20 mouse cellular contexts compared by ENCODE assay signal in genomic region chr19:32298221-32298620, GRCm38 (mm10).
DNase-seq lines count a peak whose midpoint lies in the region; ATAC-seq and TF ChIP-seq lines count a peak whose summit lies in the region.
"Had no signal": no experiment of that assay in that cellular context is flagged by ENCODE, and none has a peak within 500 bp of the region (broad histone marks: within the 10 kb centered on the region; RNA-seq: fewer than 3 reads in every experiment).

No protein-coding gene starts in this region.

- no peaks in the 10 kb centered on the region for H3K36me3 ChIP-seq in forebrain, embryonic 14.5 days (ENCODE audit: control insufficient read depth, insufficient read depth, low read length)
- no peaks in the 10 kb centered on the region; the same call in 1 of the 2 replicates for H3K36me3 ChIP-seq in intestine, postnatal 0 days (ENCODE audit: control insufficient read depth, insufficient read depth)
- H3K36me3 ChIP-seq: embryonic facial prominence, embryonic 15.5 days; lung, embryonic 15.5 days had no signal

- no peak overlapping the region for H3K4me3 ChIP-seq in forebrain, embryonic 14.5 days (ENCODE audit: low read depth, low read length)
- no peak overlapping the region for H3K4me3 ChIP-seq in intestine, postnatal 0 days (ENCODE audit: low read depth, low read length)
- H3K4me3 ChIP-seq: embryonic facial prominence, embryonic 15.5 days; heart, embryonic 12.5 days; lung, embryonic 15.5 days; myocyte had no signal

- no peak overlapping the region for H3K4me2 ChIP-seq in forebrain, embryonic 14.5 days (ENCODE audit: low read length)
- no peak overlapping the region for H3K4me2 ChIP-seq in intestine, postnatal 0 days (replicated peaks; ENCODE audit: low read depth)
- H3K4me2 ChIP-seq: embryonic facial prominence, embryonic 15.5 days; heart, embryonic 12.5 days; lung, embryonic 15.5 days; midbrain, embryonic 11.5 days had no signal

- H3K9me3 ChIP-seq in forebrain, embryonic 14.5 days (replicated peaks; ENCODE audit: control insufficient read depth, low read length) = no peaks in the 10 kb centered on the region
- H3K9me3 ChIP-seq in intestine, postnatal 0 days (ENCODE audit: control insufficient read depth) = no peaks in the 10 kb centered on the region
- H3K9me3 ChIP-seq: embryonic facial prominence, embryonic 15.5 days; heart, embryonic 12.5 days; lung, embryonic 15.5 days had no signal

- no peak for TF ChIP-seq CTCF in intestine, postnatal 0 days (IDR thresholded peaks at IDR 0.05; ENCODE audit: low read depth)

- WGBS in forebrain, embryonic 14.5 days = 28% methylated on average over 7 of the region's 7 CpGs
- 36% methylated on average over 7 of the region's 7 CpGs for WGBS in intestine, postnatal 0 days

- peak; percentile 27 for DNase-seq in embryo, embryonic 10 days (ENCODE audit: low spot score)
- no peak for DNase-seq in embryo, embryonic 11 days
- DNase-seq in 416B (ENCODE audit: low read depth) = peak; percentile 81
- peak; percentile 62 for DNase-seq in forebrain, embryonic 14.5 days (ENCODE audit: low spot score)
- DNase-seq in frontal cortex, postnatal 14 days (ENCODE audit: low spot score in 2 of 2) = no peak
- DNase-seq in cerebellum, adult 8-10 months = no peak
- DNase-seq in right cerebral cortex, adult 2 months (ENCODE audit: low spot score in 2 of 2) = no peak
- DNase-seq: adrenal gland, adult 8-10 months; cerebellum, adult 9-10 months; heart, postnatal 36 days; kidney, adult 8-10 months; kidney, postnatal 4 days; thymus, adult 18-20 months had no signal

- no peak overlapping the region for H3K9ac ChIP-seq in forebrain, embryonic 14.5 days (ENCODE audit: low read length)
- H3K9ac ChIP-seq in intestine, postnatal 0 days (ENCODE audit: low read depth, low read length) = no peak overlapping the region
- H3K9ac ChIP-seq: embryonic facial prominence, embryonic 15.5 days; heart, embryonic 12.5 days; lung, embryonic 15.5 days had no signal

- 0 out of 2 replicates have a peak, but pooled peaks cover 3% of the 10 kb centered on the region for H3K4me1 ChIP-seq in forebrain, embryonic 14.5 days (ENCODE audit: control insufficient read depth, insufficient read depth, low read length)
- H3K4me1 ChIP-seq in intestine, postnatal 0 days (replicated peaks; ENCODE audit: control insufficient read depth, insufficient read depth, low read length) = peaks cover 3% of the 10 kb centered on the region

- H3K27me3 ChIP-seq in forebrain, embryonic 14.5 days (replicated peaks; ENCODE audit: control insufficient read depth, insufficient read depth, low read length) = no peaks in the 10 kb centered on the region
- H3K27me3 ChIP-seq in intestine, postnatal 0 days (replicated peaks; ENCODE audit: control insufficient read depth, insufficient read depth, low read length) = no peaks in the 10 kb centered on the region
- H3K27me3 ChIP-seq: embryonic facial prominence, embryonic 15.5 days; heart, embryonic 12.5 days; lung, embryonic 15.5 days had no signal

- peak; percentile 55; the same call in 1 of the 2 replicates for ATAC-seq in forebrain, embryonic 14.5 days
- ATAC-seq in intestine, postnatal 0 days = peak; percentile 70
- ATAC-seq: hindbrain, postnatal 0 days had no signal

- no peak overlapping the region for H3K27ac ChIP-seq in forebrain, embryonic 14.5 days (ENCODE audit: low read depth, low read length)
- no peak overlapping the region for H3K27ac ChIP-seq in intestine, postnatal 0 days (ENCODE audit: low read depth, low read length)
- H3K27ac ChIP-seq: embryonic facial prominence, embryonic 15.5 days; hindbrain, postnatal 0 days; lung, embryonic 15.5 days had no signal

Comparison
In these comparisons a context has a peak if more than half of its experiments do, and no peak if none do; other contexts are left out.
1. DNase-seq: peak in embryo, embryonic 10 days (single experiment), 416B (single experiment) and forebrain, embryonic 14.5 days (single experiment); none in embryo, embryonic 11 days (single experiment), frontal cortex, postnatal 14 days (0 of 2), cerebellum, adult 8-10 months (single experiment) and right cerebral cortex, adult 2 months (0 of 2).